Mouse (Mus musculus) adrenal gland, postnatal 36 days (tissue): Measurements from ENCODE around the gene Gfod2. TPM values are rescaled to one million over a fixed set of nuclear protein-coding genes. Genes with fewer than 3 reads are reported as not detected.
A peak's percentile ranks its signal among the peaks of the same experiment; 100 is the strongest.

Experiments
- DNase-seq, 2 experiments: peaks; one replicate each; pipeline ENCODE4 v3.0.0; 2021; ENCODE audit warnings: mixed read lengths in 1 of 2
- total RNA-seq, 2 experiments: library from RNA; stranded (reverse); gene quantifications; 2 replicates each; pipeline ENCODE4 v1.2.3; 2021

The Gfod2 gene
- total RNA-seq, 2 experiments from 2014 or later, result 9.7 to 10.3 TPM

DNA sequence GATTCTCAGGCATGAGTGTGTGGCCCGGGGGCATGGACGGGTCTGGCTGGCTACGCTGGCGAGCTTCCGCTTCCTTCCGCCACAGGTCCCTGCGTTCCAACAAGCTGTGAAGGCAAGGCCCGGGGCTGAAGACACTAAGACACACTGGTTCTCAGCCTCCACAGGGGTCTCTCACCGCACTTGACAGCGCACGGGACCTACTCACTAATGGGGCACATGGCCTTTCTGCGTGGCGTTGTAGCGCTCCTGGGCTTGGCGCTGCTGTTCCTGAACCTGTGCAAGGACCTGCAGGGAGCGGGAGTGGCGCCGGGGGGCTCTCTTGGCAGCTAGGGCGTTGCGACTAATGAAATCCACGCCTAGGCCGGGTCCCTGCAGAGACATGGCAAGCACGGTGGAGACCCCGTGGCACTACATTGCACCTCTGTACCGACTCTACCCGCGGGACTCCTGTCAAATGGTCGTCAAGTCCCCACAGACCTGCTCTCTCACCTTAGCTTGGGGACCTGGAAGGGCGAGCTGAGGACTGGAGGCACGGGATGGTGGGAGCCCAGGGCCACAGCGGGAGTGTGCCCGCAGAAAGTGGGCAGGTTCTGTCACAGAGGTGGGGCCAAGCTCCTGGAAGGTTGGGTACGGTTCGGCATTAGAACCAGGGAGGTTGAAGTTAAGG, 54.2 kb downstream of the Gfod2 start:
- no peak for DNase-seq

GRCm38 (mm10) chr8:105702731-105703415, 55.6 kb downstream of the Gfod2 start:
- no peak for DNase-seq

- no peak for DNase-seq
Measured at GRCm38 (mm10) chr8:105702001-105702401, 56.5 kb downstream of the Gfod2 start.

DNA sequence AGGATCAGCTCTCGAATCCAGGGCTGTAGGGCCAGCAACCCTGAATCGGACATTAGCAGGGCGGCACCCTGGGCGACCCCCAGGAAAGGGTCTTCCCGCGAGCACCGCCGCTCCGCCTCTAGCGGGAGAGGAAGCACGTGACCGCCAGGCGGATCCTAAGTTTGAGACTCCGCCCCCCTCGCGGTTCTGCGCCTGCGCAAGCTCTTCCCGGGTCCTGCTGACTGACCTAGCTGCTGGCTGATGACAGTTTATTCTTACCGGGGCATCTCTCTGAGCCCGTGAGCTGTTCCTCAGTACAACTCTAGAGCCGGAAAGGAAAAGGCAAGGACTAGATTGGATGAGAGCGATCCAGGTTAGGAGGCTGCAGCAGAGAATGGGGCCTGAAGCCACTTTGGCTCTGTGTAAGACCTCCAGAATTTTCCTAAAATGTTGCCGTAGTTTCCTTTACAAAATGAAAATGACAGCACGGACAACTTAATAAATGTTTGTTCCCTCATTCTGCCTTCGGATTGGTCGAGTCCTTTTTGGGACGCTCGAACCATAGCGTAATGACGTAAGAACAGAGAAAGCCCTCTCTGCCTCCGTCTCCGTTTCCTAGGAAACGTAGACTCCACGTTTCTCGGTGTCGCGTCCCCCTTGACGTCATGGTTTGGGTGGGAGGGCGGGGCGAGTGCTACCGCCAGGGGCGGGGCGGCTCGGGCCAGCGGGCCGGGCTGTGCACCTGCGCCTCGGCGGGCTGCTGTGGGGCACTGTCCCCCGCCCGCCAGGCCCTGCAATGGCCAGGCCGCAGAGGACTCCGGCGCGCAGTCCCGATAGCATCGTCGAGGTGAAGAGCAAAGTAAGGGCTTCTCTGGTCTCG, 57.3 kb downstream of the Gfod2 start, which contains the start of the genes Acd and Pard6a:
Acd (minus strand) TSS at position 137 of the 859 bp plus-strand sequence.
Pard6a (plus strand) TSS at position 183 of the 859 bp plus-strand sequence.
- DNase-seq, result peak; percentile 98

DNA sequence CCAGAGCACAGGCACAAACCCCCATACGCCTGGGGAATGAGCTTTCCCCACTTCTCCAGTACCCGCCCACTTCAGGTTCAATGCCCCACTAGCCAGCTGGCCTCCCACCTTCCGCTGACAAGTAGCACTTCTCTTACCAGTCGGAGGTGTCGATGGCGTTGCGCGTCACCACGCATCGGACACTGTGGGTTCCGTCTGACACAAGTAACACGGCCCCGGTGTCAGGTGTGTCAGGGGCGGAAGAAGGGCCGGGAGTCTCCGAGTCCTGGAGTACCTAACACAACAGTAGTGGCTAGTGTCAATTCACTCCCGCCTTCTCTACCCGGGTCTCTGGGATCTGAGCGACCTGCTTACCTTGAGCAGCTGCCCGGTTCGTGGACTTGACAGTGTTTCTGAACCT, 57.9 kb downstream of the Gfod2 start:
- peak; percentile 46 to 52 for DNase-seq

GRCm38 (mm10) chr8:105699488-105700215, 58.8 kb downstream of the Gfod2 start:
- DNase-seq, result no peak

- DNase-seq, result no peak
Measured at GRCm38 (mm10) chr8:105698734-105699133, 59.7 kb downstream of the Gfod2 start.

- DNase-seq, result no peak
Measured at GRCm38 (mm10) chr8:105697196-105697780, 61.2 kb downstream of the Gfod2 start.

GRCm38 (mm10) chr8:105695080-105695780, 63.2 kb downstream of the Gfod2 start:
- no peak for DNase-seq

DNA sequence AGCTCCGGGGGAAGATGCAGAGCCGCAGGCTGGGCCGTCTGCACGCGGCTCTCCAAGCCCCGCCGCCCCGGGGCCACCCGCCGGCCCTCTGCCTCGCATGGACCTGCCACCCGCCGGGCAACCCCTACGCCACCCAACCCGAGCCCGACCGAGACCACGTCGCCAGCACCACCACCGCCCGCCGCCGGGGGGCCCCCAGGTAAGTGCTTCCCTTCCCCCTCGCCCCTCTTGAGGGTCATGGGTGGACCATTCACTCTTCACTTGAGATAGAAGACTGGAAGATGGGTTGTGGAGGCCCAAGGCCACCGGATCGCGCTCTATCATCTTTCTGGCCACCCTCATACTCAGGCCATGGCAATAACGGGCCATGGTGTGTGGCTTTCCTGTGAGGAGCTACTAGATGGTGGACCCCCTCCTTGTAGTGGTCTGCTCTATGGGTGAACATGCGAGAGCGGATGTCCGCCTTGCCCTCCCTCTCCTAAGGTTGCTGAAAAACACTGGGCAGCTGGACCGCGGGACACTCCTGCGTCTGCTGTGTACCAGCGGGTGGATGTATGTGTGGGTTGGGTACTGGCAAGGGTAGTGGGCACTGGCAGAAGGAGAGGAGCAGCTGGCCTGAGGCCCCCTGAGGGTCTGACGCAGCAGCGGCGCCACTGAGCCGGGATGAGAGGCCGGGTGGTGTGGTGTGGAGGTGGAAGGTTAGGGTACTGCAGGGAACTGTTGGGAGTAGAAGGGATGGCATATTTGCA, 64.2 kb downstream of the Gfod2 start:
- DNase-seq, result peak in 1 of 2 experiments; percentile 31

DNA sequence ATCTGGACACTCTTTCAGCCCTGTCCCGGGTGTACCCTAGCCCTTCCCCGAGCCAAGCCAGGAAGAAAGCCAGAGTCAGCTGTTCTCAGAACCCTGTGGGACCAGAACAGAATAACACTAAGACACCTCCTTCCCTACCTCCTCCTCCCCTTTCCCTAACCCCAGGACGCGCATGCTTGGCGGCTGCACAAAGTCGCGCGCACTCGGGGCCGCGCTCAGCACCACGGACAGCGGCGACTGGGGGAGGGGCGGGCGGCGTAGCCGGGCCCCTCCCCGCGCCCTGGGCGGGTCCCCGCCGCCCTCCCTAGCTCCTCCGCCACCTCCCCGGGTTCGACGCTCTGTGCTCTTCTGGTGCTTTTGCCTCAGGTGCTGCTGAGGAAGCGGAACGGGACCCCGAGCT, 64.8 kb downstream of the Gfod2 start:
- peak; percentile 80 to 85 for DNase-seq

GRCm38 (mm10) chr8:105692449-105693182, 65.8 kb downstream of the Gfod2 start:
- no peak for DNase-seq

- no peak for DNase-seq
Measured at GRCm38 (mm10) chr8:105690978-105691377, 67.5 kb downstream of the Gfod2 start.

DNA sequence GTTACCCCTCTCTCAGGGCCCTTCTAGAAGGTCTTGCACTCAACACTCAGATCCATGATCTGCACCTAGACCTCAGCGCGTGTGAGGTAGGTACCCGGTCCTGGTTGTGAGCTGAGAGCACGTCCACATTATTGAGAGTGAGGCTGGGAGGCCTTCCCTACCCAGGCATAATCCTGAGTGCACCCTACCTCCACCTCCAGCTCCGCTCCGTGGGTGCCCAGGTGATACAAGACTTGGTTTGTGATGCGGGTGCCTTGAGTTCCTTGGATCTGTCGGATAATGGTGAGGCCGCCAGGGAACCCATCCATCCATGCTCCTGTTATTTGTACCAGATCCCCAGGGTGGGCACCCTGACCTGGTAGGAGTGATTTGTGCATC, 68.5 kb downstream of the Gfod2 start:
- DNase-seq, result no peak

DNA sequence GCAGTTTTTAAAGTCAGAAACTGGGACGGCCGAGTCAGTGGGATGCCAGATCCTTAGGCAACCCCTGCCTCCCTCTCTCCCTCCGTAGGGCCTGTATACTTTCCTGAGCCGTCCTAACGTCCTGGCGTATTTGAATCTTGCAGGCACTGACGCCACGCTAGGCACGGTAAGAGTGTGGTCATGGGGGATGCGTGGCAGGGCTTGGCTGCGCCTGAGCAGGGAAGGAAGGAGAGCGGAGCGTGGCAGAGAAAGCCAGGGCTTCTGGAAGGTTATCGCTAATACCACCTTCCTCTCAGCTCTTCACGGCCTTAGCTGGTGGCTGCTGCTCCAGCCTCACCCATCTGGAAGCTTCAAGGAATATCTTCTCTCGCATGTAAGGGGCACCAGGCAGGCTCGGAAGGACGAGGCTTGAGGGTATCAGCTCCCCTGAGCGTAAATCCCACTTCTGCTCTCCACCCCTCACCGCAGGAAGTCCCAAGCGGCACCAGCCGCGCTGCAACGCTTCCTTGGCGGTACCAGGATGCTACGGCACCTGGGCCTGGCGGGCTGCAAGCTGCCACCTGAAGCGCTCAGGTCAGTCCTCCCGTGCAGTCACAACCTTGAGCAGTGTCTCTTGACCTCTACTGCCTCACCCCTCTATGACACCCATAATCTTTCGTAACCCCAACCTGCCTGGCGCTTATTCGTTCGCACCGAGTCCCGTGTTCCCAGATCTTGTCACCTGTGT, 69.0 kb downstream of the Gfod2 start:
- no peak for DNase-seq

DNA sequence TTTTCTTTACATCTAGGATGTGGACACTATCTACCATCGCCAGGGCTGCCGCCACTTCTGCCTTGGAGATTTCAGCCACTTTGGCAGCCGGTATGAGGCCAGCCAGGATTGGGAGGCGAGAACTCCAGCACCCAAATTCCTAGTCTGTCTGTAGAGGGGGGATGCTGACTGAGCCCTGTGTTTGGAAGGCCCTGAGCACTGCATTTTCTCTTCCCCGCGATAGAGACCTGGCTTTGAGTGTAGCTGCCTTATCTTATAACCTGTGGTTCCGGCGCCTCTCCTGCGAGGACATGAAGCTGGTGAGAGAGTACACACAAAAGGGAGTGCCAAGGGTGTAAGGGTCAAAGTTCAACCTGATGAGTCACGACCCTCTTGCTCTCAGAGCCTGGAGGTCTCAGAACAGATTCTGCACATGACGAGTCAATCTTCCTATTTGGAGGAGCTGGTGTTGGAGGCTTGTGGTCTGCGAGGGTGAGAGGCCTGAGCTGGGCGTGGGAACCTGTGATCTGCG, 70.2 kb downstream of the Gfod2 start:
- DNase-seq, result no peak

GRCm38 (mm10) chr8:105687512-105687911, 71.0 kb downstream of the Gfod2 start:
- no peak for DNase-seq

- DNase-seq, result no peak
Measured at GRCm38 (mm10) chr8:105686551-105686950, 71.9 kb downstream of the Gfod2 start.
